Mouse (Mus musculus) cerebellum, adult 8-10 months (tissue): ENCODE measurements around the gene Cldn8.

ENCODE experiments used
- DNase-seq: peaks from one replicate; pipeline ENCODE4 v3.0.0; 2022

Cldn8 gene

GRCm38 (mm10) chr16:88563045-88563913 is at the start of gene Cldn8:
Gene Cldn8 (minus strand): TSS chr16:88563183.
- DNase-seq, result no peak

DNA sequence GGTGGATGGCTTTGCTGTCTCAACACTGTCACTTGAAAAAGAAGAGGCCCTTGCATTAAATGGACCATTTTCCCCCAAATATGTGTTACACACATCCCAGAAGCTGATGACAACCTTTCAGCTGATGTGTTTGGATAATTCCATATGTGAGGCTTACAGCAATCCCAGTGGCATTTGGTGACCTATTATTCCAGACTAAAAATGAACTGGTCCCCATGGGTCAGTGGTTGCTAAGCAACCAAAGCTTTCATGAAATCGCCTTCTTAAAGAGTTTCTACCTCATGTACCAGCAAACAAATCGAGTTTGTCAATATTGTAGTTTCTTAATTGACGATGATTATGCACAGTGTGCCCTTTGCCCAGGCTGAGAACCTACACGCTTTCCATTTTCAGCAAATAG is 49.7 kb upstream of the Cldn8 start:
- DNase-seq, result no peak

DNA sequence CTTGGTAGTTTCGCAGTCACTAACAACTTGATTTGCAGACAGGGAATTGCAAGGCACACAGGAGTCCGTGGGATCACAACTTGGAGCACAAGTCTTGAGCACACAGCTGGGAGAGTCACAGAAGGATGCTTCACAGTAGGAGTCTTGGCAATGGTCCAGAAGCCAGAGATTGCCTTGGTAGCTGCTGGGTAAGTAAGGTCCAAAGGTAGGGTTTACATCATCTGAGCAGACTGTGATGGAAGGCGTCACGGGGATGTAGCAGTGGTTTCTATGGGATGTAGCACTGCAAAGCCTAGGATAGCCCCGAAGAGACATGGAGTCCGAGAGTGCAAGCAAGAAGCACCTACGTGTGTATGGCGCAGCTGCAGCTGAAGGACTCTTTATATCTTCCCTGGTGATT is 48.9 kb upstream of the Cldn8 start, which contains the start of gene Krtap24-1:
Gene Krtap24-1, minus strand, starts transcription at position 358 of the 400 bp plus-strand sequence.
- no peak for DNase-seq

DNA sequence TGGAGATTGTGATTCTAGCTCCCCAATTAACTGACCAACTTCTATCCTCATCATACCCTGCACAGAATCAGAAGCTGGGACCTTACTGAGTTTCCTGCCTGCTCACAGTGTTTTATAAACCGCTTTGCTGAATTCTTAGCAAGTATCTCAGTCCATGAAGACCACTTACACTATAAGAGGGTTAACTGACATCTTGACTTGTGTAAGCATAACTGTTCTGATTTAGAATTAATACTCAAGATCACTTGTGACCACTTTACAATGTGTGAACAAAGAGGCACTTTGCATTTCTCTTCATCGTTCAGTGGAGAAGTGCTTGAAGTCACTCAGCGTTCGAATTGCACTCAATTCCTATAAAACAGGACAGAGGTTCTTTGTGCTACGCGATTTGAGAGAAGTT is 41.6 kb upstream of the Cldn8 start:
- no peak for DNase-seq

GRCm38 (mm10) chr16:88602464-88602863 is 39.5 kb upstream of the Cldn8 start:
- no peak for DNase-seq

DNA sequence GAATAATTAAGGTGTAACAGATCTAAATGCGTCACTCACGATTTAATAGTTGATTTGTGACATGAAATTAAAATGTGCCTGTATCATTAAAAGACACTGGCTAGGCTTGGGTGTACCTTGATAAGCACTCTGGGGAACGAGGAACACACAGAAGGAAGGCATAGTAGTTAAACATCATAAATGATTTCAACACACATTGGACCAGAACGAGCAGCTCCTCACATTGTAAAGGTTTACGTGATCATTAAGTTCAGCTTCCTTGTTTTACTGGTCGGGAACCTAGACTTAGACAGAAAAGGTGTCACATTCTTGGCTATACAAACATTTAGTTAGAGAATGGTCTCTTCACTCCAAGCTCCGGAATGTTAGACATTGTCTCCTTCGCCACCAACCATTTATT is 37.3 kb upstream of the Cldn8 start:
- no peak for DNase-seq

GRCm38 (mm10) chr16:88599504-88600237 is 36.7 kb upstream of the Cldn8 start:
- DNase-seq, result no peak

DNA sequence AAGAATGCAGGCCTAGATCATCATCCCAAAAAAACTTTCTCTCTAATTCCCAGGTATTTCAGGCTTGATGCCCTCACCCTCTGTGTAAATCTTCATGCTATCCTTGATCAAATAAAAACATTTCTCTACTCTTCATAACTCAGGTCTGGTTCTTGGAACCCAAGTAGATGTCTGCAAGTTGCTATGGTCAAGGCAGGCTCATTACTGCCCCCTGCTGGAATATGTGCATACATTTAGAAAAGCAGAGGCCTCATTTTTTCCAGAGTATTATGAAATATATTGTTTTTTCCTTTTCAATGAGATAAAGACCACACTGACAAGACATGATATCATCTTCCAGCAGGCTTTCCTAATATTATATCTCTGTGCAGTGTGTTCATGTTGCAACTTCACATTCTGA is 29.8 kb upstream of the Cldn8 start:
- no peak for DNase-seq

DNA sequence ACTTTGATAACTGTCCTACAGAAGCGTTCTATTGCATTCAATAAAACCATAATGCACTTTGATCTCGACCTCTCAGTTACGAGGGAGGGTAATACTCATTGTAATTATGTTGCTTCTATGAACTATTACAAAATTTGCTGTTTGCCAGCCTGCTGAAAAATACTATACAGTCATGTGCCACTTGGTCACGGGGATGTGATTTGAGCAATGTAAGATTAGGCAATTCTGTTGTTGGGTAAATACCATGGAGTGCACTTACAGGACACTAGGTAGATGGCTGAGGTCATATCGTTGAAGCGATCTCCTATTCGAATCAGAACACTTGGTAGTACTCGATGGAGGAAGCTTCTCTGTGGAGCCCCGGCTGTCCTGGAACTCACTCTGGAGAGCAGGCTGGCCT is 20.4 kb upstream of the Cldn8 start:
- no peak for DNase-seq

DNA sequence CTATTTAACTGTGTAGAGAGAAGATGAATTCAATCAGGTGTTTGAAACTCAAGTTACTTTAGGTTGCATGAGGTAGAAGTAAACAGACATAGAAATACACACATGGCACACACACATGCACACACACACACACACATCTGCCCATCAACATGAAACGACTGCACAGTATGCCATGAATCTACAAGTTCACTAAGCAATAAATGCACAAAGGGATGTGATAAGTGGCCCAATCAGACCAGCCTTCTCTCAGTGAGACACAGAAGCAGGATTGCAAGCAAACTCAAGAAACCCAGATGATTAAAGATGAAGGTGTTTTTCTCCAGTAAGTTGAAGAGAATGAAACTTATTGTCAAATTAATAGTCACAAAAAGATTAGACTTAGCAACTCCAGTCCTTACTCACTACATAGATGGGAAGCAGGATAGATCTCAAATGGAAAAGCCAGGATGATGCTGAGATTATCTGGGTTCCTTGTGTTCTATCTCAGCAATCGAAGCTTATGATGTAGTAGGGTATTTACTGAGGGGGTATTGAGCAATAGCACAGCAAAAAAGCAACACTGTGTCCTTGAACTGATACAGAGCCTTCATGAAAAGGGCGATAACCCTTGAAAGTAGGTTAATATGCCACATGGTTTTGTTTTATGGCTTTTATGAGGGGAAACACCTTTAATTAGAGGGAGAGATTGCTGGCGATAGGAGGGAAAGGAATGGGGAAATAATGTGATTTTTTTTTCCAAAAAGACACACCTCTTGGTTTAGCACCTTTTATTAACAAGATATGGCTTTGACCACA is 13.1 kb upstream of the Cldn8 start:
- DNase-seq, result no peak

GRCm38 (mm10) chr16:88572904-88573404 is 10.0 kb upstream of the Cldn8 start:
- no peak for DNase-seq

DNA sequence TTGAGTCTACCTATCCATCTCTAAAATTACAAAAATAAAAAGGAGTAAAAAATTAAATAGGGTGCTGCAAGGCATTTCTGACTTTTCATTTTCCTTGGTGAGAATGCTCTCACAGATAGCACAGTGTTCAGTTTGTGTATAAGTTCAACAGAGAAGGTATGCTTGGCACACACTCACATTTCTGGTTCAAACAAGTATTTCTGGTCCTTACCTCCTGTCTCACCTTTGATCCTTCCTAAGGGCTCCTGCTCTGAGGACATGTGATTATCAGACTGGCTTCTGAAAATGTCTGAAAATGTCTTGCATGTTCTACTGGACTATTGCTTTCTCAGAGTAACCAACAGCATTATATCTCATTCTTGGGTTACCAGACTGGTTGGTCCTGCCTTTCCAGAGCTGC is 7.2 kb upstream of the Cldn8 start:
- DNase-seq, result no peak

DNA sequence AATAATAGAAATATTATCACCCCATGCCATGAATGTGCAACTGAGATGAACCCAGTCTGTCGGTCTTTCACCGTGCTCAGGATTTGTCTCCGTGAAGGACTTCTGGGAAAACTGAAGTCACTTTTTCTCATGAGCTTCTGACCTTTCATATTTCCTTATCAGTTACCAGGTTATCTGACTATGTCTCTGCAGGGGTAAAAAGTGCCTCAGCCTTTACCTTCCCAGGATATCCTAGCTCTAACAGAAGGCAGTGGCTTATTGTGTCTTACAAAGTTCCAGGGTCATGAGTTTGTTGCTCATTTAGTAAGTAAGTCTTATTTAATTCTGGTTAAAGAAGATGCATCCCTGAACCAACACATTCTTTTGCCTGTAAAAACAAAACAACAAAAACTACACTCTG is 6.7 kb upstream of the Cldn8 start:
- no peak for DNase-seq

- DNase-seq, result no peak
Observed at GRCm38 (mm10) chr16:88569096-88569495, 6.1 kb upstream of the Cldn8 start.

DNA sequence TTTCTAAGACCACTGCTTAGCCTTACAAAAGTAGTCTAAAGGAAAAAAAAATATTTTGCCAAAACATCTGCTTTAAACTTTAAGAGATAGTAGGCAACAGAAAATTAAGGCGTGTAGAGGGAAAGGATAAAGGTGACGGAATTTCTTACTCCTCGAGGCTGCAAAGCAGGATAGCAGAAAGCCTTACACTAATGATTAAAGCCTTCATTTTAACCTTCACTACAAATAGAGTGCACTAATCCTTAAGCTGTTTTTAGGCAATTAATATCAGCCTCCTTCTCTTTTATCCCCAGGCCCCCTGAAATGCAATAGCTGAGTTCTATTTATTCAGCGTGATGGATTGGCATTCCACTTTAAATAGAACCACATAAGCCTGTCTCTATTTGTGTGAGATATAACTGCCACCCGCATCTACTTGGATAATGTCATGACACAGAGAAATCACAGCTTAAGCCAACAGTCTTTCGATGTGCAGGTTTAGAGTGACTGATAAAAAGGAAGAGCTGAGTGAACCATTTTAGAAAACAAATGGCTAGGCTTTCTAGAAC is 1.3 kb downstream of the Cldn8 start:
- no peak for DNase-seq

- peak; percentile 13 for DNase-seq
Observed at GRCm38 (mm10) chr16:88542488-88542887, 20.5 kb downstream of the Cldn8 start.

DNA sequence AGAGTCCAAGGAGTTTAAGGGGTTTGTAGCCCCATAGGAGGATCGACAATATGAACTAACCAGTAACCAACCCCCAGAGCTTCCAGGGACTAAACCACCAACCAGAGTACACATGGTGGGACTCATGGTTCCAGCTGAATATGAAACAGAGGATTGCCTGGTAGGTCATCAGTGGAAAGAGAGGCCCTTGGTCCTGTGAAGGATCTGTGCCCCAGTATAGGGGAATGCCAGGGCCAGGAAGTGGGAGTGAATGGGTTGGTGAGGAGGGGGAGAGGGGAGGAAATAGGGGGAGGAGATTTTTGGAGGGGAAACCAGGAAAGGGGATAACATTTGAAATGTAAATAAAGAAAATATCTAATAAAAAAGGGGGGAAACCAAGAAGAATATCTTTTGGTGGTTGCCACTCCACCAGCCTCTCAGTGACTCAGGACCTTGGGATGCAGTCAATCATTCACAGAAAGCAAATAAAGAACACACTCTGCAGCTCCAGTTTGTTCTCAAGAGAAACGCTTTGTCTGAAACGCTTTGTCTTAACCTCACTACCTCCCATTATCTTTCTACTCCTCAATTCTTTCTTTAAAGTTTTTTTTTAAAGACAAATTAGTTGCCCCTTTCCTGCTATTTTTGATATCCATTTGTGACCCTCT is 23.0 kb downstream of the Cldn8 start:
- no peak for DNase-seq

DNA sequence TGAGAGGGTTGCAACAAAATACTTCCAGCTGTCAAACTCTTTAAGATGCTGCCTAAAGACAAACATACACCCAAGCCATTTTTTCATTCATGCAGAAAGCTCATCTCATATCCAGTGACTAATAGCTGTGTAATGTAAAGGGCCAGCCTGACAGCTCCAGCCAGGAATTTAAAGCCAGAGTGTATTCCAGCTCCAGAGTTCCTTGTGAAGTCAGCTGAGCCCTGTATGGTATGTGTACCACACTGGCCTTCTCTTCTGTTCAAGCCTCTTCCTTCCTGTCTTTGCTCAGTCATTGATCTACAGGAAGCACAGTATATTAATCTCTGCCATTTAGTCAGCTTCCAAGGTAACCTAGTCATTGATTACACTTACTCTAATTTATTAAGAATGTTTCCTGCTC is 51.6 kb downstream of the Cldn8 start:
- no peak for DNase-seq
